Mouse (Mus musculus) urinary bladder, postnatal 4 days (tissue): ENCODE measurements around the gene Ryr2.
"Not testable (repeated sequence)": the region's sequence is repeated elsewhere in the genome, so short reads cannot be mapped to it uniquely, and the experiment has no call there.

Experiments used
- DNase-seq, 2 experiments: peaks; one replicate each; pipeline ENCODE4 v3.0.0; 2021 to 2022; ENCODE audit warnings: low spot score in 2 of 2

Ryr2 gene

GRCm38 (mm10) chr13:12106662-12107632 is at the start of gene Ryr2:
Gene Ryr2 (minus strand): TSS chr13:12106945.
- peak; percentile 51 to 64 for DNase-seq

GRCm38 (mm10) chr13:12153922-12154321 is 47.2 kb upstream of the Ryr2 start:
- no peak for DNase-seq

GRCm38 (mm10) chr13:12146918-12147507 is 40.3 kb upstream of the Ryr2 start:
- no peak for DNase-seq

- no peak for DNase-seq
Measured at GRCm38 (mm10) chr13:12146402-12146801, 39.7 kb upstream of the Ryr2 start.

- no peak for DNase-seq
Measured at GRCm38 (mm10) chr13:12143347-12143746, 36.6 kb upstream of the Ryr2 start.

- not testable (repeated sequence) for DNase-seq
Measured at GRCm38 (mm10) chr13:12136461-12136860, 29.7 kb upstream of the Ryr2 start.

GRCm38 (mm10) chr13:12133549-12133948 is 26.8 kb upstream of the Ryr2 start:
- no peak for DNase-seq

- DNase-seq: no peak
Measured at GRCm38 (mm10) chr13:12132160-12132710, 25.5 kb upstream of the Ryr2 start.

GRCm38 (mm10) chr13:12129121-12129520 is 22.4 kb upstream of the Ryr2 start:
- DNase-seq: no peak

GRCm38 (mm10) chr13:12126099-12126498 is 19.4 kb upstream of the Ryr2 start:
- no peak for DNase-seq

GRCm38 (mm10) chr13:12124940-12125540 is 18.3 kb upstream of the Ryr2 start:
- peak in 1 of 2 experiments; percentile 29 for DNase-seq

GRCm38 (mm10) chr13:12115551-12115950 is 8.8 kb upstream of the Ryr2 start:
- no peak for DNase-seq

GRCm38 (mm10) chr13:12114816-12115215 is 8.1 kb upstream of the Ryr2 start:
- no peak for DNase-seq

- no peak for DNase-seq
Measured at GRCm38 (mm10) chr13:12108955-12109354, 2.2 kb upstream of the Ryr2 start.

- peak in 1 of 2 experiments; percentile 20 for DNase-seq
Measured at GRCm38 (mm10) chr13:12105830-12106628, 716 bp downstream of the Ryr2 start.

- no peak for DNase-seq
Measured at GRCm38 (mm10) chr13:12105231-12105829, 1.4 kb downstream of the Ryr2 start.

- DNase-seq: no peak
Measured at GRCm38 (mm10) chr13:12104318-12104717, 2.4 kb downstream of the Ryr2 start.

GRCm38 (mm10) chr13:12103017-12103416 is 3.7 kb downstream of the Ryr2 start:
- DNase-seq: no peak

- no peak for DNase-seq
Measured at GRCm38 (mm10) chr13:12099446-12099845, 7.3 kb downstream of the Ryr2 start.

GRCm38 (mm10) chr13:12098981-12099380 is 7.8 kb downstream of the Ryr2 start:
- DNase-seq: no peak

GRCm38 (mm10) chr13:12096382-12096932 is 10.3 kb downstream of the Ryr2 start:
- no peak for DNase-seq
